18 mouse cellular contexts compared by ENCODE assay signal in the genomic region with DNA sequence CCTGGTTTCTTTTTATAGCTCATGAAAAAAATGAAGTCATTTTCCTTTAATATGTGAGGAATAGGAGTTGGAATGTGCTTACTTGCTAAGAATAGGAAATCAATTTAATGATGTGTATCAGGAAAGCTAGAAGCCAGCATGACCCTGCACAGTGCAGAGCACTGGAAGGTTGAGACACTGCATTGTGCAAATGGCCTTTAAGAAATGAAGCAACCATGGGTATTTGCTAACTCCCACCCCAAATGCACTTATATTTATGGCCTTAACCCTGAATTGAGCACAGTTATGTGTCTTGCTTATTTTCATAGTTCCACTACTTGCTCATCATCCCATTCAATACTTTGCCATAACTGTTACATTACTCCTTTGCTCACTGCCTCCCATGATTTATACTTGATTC.
DNase-seq lines count a peak whose midpoint lies in the region; ATAC-seq and TF ChIP-seq lines count a peak whose summit lies in the region.
"Had no signal": no experiment of that assay in that cellular context is flagged by ENCODE, and none has a peak within 500 bp of the region (broad histone marks: within the 10 kb centered on the region; RNA-seq: fewer than 3 reads in every experiment).

No protein-coding gene starts in this region.

- no peak for TF ChIP-seq POLR2A in lung, adult 2 months (IDR thresholded peaks at IDR 0.05; ENCODE audit: borderline replicate concordance, extremely low read depth, low read depth, low read length)

- H3K27me3 ChIP-seq in lung, postnatal 0 days (replicated peaks; ENCODE audit: insufficient read depth, low read length), result no peaks in the 10 kb centered on the region
- H3K27me3 ChIP-seq in forebrain, embryonic 11.5 days (ENCODE audit: control insufficient read depth, insufficient read depth, low read length), result no peaks in the 10 kb centered on the region
- H3K27me3 ChIP-seq in midbrain, embryonic 14.5 days (ENCODE audit: control insufficient read depth, insufficient read depth, low read length), result no peaks in the 10 kb centered on the region
- H3K27me3 ChIP-seq: heart, embryonic 12.5 days; liver, embryonic 12.5 days; lung, embryonic 15.5 days; megakaryocyte, embryonic 14.5 days had no signal

- H3K4me2 ChIP-seq in lung, postnatal 0 days (replicated peaks; ENCODE audit: low read depth, low read length), result no peak overlapping the region
- H3K4me2 ChIP-seq in forebrain, embryonic 11.5 days (ENCODE audit: low read depth, low read length, severe bottlenecking), result no peak overlapping the region
- no peak overlapping the region for H3K4me2 ChIP-seq in midbrain, embryonic 14.5 days (ENCODE audit: low read length)
- H3K4me2 ChIP-seq: heart, embryonic 12.5 days; liver, embryonic 12.5 days; lung, embryonic 15.5 days had no signal

- peak; percentile 73 for ATAC-seq in lung, postnatal 0 days
- ATAC-seq in forebrain, embryonic 11.5 days (replicated peaks; ENCODE audit: low FRiP score), result no peak
- no peak for ATAC-seq in midbrain, embryonic 14.5 days (ENCODE audit: low FRiP score, low TSS enrichment)
- ATAC-seq: intestine, postnatal 0 days; liver, embryonic 12.5 days had no signal

- no peak for TF ChIP-seq CTCF in lung, postnatal 0 days (IDR thresholded peaks at IDR 0.05)
- TF ChIP-seq CTCF in lung, adult 2 months (IDR thresholded peaks at IDR 0.05; ENCODE audit: insufficient read depth, low read length), result no peak

- H3K9me3 ChIP-seq in lung, postnatal 0 days (ENCODE audit: low read length), result no peaks in the 10 kb centered on the region
- no peaks in the 10 kb centered on the region for H3K9me3 ChIP-seq in forebrain, embryonic 11.5 days (ENCODE audit: control insufficient read depth, low read length)
- H3K9me3 ChIP-seq in midbrain, embryonic 14.5 days (ENCODE audit: control insufficient read depth, low read length), result no peaks in the 10 kb centered on the region
- H3K9me3 ChIP-seq: heart, embryonic 12.5 days; liver, embryonic 12.5 days; lung, embryonic 15.5 days had no signal

- no peaks in the 10 kb centered on the region for H3K4me1 ChIP-seq in lung, postnatal 0 days (ENCODE audit: insufficient read depth, low read depth, low read length)
- H3K4me1 ChIP-seq in lung, adult 2 months (ENCODE audit: control insufficient read depth, insufficient read depth, low read length), result no peaks in the 10 kb centered on the region
- H3K4me1 ChIP-seq in forebrain, embryonic 11.5 days (replicated peaks; ENCODE audit: control insufficient read depth, insufficient read depth, low read length), result no peaks in the 10 kb centered on the region
- H3K4me1 ChIP-seq in midbrain, embryonic 14.5 days (ENCODE audit: control insufficient read depth, insufficient read depth, low read length), result 0 out of 2 replicates have a peak, but pooled peaks cover 3% of the 10 kb centered on the region
- H3K4me1 ChIP-seq: liver, embryonic 12.5 days; lung, embryonic 15.5 days; megakaryocyte, embryonic 14.5 days had no signal

- no peak overlapping the region for H3K4me3 ChIP-seq in lung, postnatal 0 days (ENCODE audit: low read depth, low read length)
- no peak overlapping the region for H3K4me3 ChIP-seq in lung, adult 2 months (replicated peaks; ENCODE audit: extremely low read depth, low read depth, low read length)
- H3K4me3 ChIP-seq in forebrain, embryonic 11.5 days (ENCODE audit: low read depth, low read length), result no peak overlapping the region
- no peak overlapping the region for H3K4me3 ChIP-seq in midbrain, embryonic 14.5 days (replicated peaks; ENCODE audit: low read depth, low read length)
- H3K4me3 ChIP-seq: gastrocnemius, adult 2 months; heart, embryonic 12.5 days; left cerebral cortex, adult 2 months; liver, embryonic 12.5 days; lung, embryonic 15.5 days; megakaryocyte, embryonic 14.5 days had no signal

- peak; percentile 30; the same call in 1 of the 2 replicates for TF ChIP-seq EP300 in lung, postnatal 0 days (IDR thresholded peaks at IDR 0.05)

- DNase-seq in adrenal gland, adult 8-10 months, result peak; percentile 40
- DNase-seq in adrenal gland, postnatal 25 days, result no peak
- DNase-seq in lung, postnatal 0 days (ENCODE audit: low spot score), result peak; percentile 70
- no peak for DNase-seq in lung, adult 2 months
- DNase-seq in forebrain, embryonic 11.5 days (ENCODE audit: low spot score), result no peak
- DNase-seq in midbrain, embryonic 14.5 days, result no peak
- no peak for DNase-seq in right cerebral cortex, postnatal 36 days (ENCODE audit: low spot score in 2 of 2)
- DNase-seq in ovary, postnatal 10 days (ENCODE audit: low spot score), result no peak
- DNase-seq: cerebellum, adult 9-10 months; gastrocnemius, adult 2 months; kidney, postnatal 14 days; right cerebral cortex, postnatal 25 days had no signal

- H3K9ac ChIP-seq in lung, postnatal 0 days (replicated peaks; ENCODE audit: low read depth), result no peak overlapping the region
- no peak overlapping the region for H3K9ac ChIP-seq in forebrain, embryonic 11.5 days (ENCODE audit: low read length)
- no peak overlapping the region for H3K9ac ChIP-seq in midbrain, embryonic 14.5 days (replicated peaks; ENCODE audit: low read length)
- H3K9ac ChIP-seq: heart, embryonic 12.5 days; liver, embryonic 12.5 days; lung, embryonic 15.5 days had no signal

- no peak overlapping the region for H3K27ac ChIP-seq in lung, postnatal 0 days (ENCODE audit: low read length)
- peak overlapping the region; percentile 85; the same call in 1 of the 2 replicates for H3K27ac ChIP-seq in forebrain, embryonic 11.5 days (ENCODE audit: low read depth, low read length)
- peak overlapping the region; percentile 47 for H3K27ac ChIP-seq in midbrain, embryonic 14.5 days (replicated peaks; ENCODE audit: low read depth, low read length)
- H3K27ac ChIP-seq: gastrocnemius, adult 2 months; left cerebral cortex, adult 2 months; liver, embryonic 12.5 days; lung, embryonic 15.5 days had no signal

- no peaks in the 10 kb centered on the region for H3K36me3 ChIP-seq in lung, postnatal 0 days (ENCODE audit: insufficient read depth, low read length)
- H3K36me3 ChIP-seq in forebrain, embryonic 11.5 days (ENCODE audit: control insufficient read depth, insufficient read depth, low read length), result no peaks in the 10 kb centered on the region
- H3K36me3 ChIP-seq in midbrain, embryonic 14.5 days (ENCODE audit: control insufficient read depth, insufficient read depth, low read length), result no peaks in the 10 kb centered on the region
- H3K36me3 ChIP-seq: heart, embryonic 12.5 days; liver, embryonic 12.5 days; lung, embryonic 15.5 days had no signal

Comparison
In these comparisons a context has a peak if more than half of its experiments do, and no peak if none do; other contexts are left out.
1. DNase-seq: peak in adrenal gland, adult 8-10 months (single experiment) and lung, postnatal 0 days (single experiment); none in adrenal gland, postnatal 25 days (single experiment), lung, adult 2 months (single experiment), forebrain, embryonic 11.5 days (single experiment), midbrain, embryonic 14.5 days (single experiment), right cerebral cortex, postnatal 36 days (0 of 2) and ovary, postnatal 10 days (single experiment).